Mouse (Mus musculus) testis, adult 10 weeks (tissue): ENCODE results near the gene Map2k2. TPM values are rescaled to one million over a fixed set of nuclear protein-coding genes. Genes with fewer than 3 reads are reported as not detected.

Experiments used
- polyA plus RNA-seq: library from polyadenylated mRNA; stranded (reverse); fragments of 350-450 nt; fragmentation: Illumina TruSeq; extraction: RNeasy Lipid Tissue Mini Kit (QIAGEN cat#74804); gene quantifications from one replicate; pipeline ENCODE4 v1.2.3, GENCODE M21; 2014; ENCODE audit warnings: low read depth, low replicate concordance

Map2k2 gene
- 3.2 TPM for polyA plus RNA-seq

DNA sequence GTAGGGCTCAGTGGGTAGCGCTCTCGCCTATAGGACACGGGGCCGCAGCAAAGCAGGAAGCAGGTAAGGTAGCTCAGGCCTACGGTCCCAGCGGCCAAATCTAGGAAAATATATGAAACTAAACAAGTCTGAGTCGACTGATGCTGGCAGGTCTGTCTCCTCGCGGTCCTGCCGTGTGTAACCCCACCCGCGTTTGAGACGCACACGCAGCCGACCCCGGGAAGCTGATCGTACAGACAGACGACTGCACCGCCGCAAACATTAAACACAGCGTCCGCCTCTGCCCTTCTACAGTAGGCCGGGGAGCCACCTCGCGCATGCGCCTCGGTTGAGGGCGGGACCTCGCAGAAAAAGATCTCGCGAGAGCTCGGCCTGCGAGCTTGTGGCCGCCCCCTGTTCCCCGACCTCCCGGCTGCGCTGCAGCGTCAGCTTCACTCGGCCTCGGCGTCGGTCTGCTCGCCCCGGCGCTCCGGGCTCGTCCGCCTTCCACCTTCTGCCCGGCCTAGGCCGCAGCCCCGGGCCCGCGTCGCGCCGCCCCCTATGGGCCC, at the start of gene Map2k2:
Gene Map2k2 (plus strand): TSS at position 351 of the 548 bp plus-strand sequence.

DNA sequence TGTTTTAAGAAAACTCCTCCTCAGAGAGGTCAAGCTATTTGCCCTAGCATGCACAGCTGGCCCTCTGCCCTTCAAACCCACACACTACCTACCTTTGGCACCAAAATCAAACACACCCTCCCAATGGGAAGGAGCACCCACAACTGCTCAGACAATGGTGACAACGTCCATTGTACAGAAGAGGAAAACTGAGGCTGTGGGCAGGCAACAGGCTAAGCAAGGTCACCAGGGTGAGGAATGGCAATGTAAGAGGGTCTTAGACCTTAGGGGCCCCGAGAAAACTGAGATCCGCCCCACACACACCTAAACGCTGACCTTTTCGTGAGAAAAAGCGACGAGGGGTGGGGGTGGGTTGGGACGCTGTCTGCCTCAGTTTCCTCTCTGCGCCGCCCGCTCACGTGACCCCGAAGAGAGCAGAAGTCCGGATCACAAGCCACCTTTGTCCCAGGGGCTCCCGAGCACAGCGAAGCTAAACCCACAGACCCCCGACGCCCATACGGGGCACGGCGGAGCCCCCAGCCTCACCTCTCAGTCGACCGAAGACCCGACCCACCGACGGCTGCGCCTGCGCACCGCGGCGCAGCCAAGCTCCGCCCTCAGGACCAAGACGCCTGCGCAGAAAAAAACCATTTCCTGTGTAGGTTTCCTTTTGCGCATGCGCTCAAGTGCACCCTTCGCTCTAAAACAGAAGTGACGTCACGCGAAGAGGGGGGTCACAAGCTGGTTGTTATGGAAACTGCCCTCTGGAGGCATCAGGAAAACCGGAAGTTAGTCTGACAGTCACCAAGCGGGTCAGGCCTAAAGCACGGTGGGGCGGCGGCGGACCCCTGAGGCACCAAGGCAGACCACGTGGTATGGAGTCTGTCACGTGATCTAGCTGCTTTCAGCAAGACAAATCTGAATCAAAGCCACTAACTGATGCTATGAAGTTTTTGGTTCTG, 45.8 kb upstream of the Map2k2 start, which contains the start of gene Sgta:
Gene Sgta (minus strand): TSS at position 579 of the 941 bp plus-strand sequence.

DNA sequence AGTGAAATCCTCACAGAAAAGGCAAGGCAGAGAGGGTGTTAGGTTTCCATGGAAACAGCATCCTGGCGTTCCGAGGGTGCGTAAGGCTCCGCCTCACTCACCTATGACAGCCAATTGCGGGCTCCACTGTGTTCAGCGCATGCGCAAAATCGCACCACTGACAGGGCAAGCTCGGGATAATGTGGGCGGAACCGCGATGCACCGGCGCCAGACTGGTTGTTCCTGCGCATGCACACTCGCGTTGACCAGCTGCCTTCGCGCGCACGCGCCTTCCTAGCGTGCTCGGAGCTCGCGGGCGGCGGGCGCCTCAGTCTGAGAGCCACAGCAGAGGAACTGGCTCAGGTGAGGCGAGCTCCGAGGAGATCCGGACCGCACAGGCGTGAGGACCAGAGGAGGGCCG, 35.9 kb upstream of the Map2k2 start, which contains the start of gene Thop1:
Gene Thop1 (plus strand): TSS at position 200 of the 400 bp plus-strand sequence.

DNA sequence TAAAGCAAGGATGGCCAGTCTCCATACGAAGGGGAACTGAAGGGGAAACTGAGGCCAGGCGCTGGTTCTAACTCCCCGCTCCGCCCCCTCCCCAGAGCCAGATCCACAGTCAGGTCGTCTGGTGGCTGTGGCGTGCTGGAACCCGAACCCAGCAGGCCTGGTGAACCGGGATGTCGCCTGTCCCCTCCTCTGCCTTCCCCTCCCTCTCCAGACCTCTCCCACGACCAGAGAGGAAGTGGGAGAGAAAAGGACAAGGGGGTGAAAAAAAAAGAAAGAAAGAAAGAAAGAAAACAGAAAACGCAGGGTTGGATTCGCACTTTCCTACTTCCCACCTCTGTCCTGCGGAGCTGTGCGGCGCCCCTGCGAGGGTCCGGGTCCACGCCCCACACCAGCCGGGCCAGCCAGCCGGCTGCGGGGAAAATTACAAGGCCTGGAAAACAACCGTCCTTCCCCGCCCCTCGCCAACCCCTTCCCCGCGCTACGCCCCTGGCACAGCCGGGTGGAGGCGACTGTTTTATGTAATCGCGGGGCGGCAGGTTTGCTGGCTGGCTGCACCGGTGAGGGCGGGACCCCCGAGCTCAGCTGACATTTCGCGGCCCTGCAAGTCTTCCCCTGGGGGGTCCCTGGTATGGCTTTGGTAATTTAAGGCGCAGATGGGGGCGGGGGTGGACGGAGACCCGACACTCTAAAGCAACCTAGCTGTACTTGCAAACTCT, 29.4 kb downstream of the Map2k2 start, which contains the start of gene Zbtb7a:
Gene Zbtb7a (plus strand): TSS at position 255 of the 716 bp plus-strand sequence.

DNA sequence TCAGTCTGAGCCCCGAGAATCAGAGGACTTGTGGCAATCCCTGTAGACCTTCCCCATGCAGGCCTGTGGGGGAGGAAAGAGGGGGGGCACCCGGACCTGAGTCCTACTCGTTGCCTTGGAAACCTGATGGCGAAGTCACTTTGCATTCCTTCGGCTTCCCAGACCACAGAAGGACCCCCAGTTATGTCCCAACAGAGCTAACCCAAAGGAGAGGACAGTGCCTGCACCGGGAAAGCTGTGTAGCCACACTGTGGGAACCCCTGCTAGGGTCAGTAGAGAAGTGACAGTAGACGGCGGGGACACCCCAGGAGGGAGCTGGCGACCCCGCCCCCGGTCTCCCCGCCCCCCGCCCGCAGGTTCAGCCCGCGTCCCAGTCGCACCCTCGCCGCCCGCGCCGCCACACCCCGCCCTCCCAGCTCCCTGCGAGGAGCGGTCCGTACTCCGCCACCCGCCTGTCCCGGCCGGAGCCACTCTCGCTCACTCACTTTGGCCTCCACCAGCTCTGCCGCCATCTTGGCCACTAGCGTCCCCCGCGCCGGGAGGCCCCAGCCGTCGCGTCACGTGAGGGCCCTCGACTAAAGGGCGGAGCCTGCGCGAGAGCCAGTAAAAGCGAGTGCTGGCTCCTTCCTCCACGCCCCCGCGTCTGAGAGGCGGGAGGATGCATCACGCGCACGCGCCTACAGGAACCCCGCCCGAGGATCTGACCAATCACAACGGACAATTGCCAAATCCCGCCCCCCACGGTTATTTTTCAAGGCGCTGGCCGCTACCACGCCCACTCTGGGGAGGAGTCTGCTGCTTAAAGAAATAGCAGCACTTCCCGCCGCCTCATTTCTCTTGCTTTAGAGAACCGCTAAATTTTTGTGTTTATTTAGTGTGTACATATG, 61.7 kb downstream of the Map2k2 start, which contains the start of gene Pias4:
Gene Pias4 (minus strand): TSS at position 724 of the 887 bp plus-strand sequence.

DNA sequence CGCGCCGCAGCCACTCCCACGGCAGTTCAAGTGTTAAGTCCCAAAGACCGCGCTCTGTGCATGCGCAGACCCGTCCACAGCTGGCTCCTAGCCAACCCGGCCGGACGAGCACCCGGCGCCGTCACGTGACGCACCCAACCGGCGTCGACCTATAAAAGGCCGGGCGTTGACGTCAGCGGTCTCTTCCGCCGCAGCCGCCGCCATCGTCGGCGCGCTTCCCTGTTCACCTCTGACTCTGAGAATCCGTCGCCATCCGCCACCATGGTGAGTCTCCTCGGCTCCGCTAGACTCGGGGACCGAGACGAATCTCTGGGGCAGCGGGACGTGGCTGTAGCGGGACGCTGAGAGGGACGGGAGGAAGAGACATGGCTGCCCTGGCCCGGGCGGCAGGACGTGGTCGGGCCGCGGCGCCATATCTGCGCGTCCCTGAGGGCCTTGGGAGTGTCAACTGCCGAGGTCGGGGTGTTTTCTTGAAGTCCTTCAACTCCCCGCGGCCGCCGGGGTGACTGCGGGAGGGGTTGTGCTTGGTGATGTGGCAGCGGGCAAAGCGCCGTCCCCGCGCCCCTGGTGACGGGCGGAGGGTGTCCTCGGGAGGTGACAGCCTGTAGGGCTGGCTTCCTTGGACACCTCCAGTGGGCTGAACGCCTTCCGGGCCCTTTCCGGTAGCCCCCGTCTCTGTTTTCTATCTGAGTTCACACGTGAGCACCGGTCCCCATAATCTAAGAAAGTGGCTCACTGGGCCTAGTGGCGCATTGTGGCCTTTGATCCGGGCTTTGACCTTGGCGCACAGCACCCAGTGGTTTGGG, 71.0 kb downstream of the Map2k2 start, which contains the start of gene Eef2:
Gene Eef2 (plus strand): TSS at position 166 of the 806 bp plus-strand sequence.

DNA sequence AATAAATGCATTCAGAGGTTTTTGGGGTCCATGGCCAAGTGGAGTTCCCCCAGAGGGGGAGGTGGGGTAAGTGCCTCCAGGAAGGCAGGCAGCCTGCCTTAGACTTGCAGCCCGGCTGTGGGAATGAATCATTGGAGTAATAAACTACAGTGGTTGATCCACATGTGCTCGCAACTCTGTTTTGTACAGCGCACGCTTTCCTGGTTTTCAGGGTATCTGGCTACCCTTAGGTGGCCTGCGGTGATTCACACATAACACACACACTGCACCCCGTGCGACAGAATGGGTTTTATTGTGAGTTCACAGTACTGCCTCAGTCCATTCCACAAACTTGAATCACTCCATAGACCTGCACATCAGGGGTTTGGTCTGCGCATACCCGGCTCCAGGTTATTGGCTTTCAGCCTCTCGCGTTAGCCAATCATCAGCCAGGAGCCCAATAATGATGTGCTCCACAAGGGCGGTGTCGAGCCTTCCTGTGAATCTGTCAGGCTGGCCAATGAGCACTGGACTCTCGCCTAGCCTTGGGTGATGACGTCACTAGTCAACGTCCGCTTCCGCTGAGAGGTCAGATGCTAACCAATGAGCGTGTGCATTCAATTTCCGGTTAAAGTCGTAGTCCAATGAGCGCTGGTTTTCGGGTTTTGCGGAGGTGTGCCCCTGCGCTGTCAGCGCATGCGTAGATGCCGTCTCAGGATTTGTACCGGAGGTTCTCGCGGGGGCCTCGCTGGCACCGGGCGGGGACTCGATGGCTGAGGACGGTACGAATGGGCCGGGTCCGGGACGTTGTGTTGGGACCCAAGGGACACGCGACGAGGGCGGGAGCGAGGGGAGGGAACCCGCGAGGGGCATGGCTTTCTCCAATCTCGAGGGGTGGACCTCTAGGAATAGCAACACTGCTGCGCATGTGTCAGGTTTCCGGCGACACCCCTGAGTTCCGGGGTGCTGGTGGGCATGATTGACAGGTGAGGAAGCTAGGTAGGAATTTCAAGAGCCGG, 76.9 kb downstream of the Map2k2 start, which contains the start of gene Dapk3:
Gene Dapk3 (plus strand): TSS at position 670 of the 998 bp plus-strand sequence.

Other genes starting within 250 kb of the Map2k2 start
- gene Tmprss9, start 234.1 kb upstream of the Map2k2 start, polyA plus RNA-seq: not detected
- not detected for gene Timm13, start 204.9 kb upstream of the Map2k2 start, polyA plus RNA-seq
- gene Lmnb2, start 187.7 kb upstream of the Map2k2 start, polyA plus RNA-seq: 1.6 TPM
- gene Gadd45b, start 175.8 kb upstream of the Map2k2 start, polyA plus RNA-seq: 3.8 TPM
- 0.27 TPM for gene Gng7, start 91.0 kb upstream of the Map2k2 start, polyA plus RNA-seq
- gene Diras1, start 80.3 kb upstream of the Map2k2 start, polyA plus RNA-seq: 0.17 TPM
- 0.71 TPM for gene Slc39a3, start 68.5 kb upstream of the Map2k2 start, polyA plus RNA-seq
- gene Sgta, start 45.7 kb upstream of the Map2k2 start, polyA plus RNA-seq: 3.3 TPM
- 3.0 TPM for gene Thop1, start 35.9 kb upstream of the Map2k2 start, polyA plus RNA-seq
- gene Creb3l3, start 7.0 kb upstream of the Map2k2 start, polyA plus RNA-seq: 0.08 TPM
- 1.8 TPM for gene Zbtb7a, start 29.3 kb downstream of the Map2k2 start, polyA plus RNA-seq
- 0.78 TPM for gene Pias4, start 62.0 kb downstream of the Map2k2 start, polyA plus RNA-seq
- 18.1 TPM for gene Eef2, start 70.7 kb downstream of the Map2k2 start, polyA plus RNA-seq
- gene Dapk3, start 77.1 kb downstream of the Map2k2 start, polyA plus RNA-seq: not detected
- gene 4930442H23Rik, start 77.9 kb downstream of the Map2k2 start, polyA plus RNA-seq: 0.28 TPM
- gene Nmrk2, start 96.1 kb downstream of the Map2k2 start, polyA plus RNA-seq: not detected
- gene Atcay, start 124.9 kb downstream of the Map2k2 start, polyA plus RNA-seq: 0.06 TPM
- gene Zfr2, start 127.2 kb downstream of the Map2k2 start, polyA plus RNA-seq: 0.76 TPM
- gene Matk, start 147.0 kb downstream of the Map2k2 start, polyA plus RNA-seq: not detected
- gene Mrpl54, start 161.0 kb downstream of the Map2k2 start, polyA plus RNA-seq: 6.4 TPM
- 4.4 TPM for gene Apba3, start 161.0 kb downstream of the Map2k2 start, polyA plus RNA-seq
- not detected for gene Tjp3, start 185.7 kb downstream of the Map2k2 start, polyA plus RNA-seq
- gene Pip5k1c, start 187.0 kb downstream of the Map2k2 start, polyA plus RNA-seq: 0.67 TPM
- gene Cactin, start 215.2 kb downstream of the Map2k2 start, polyA plus RNA-seq: 0.14 TPM
- gene Tbxa2r, start 222.8 kb downstream of the Map2k2 start, polyA plus RNA-seq: not detected
- gene Gipc3, start 237.4 kb downstream of the Map2k2 start, polyA plus RNA-seq: 0.11 TPM
- 2.9 TPM for gene Hmg20b, start 244.6 kb downstream of the Map2k2 start, polyA plus RNA-seq